Mouse (Mus musculus): Measurements from ENCODE around the gene Ccdc124. TPM values are rescaled to one million over a fixed set of nuclear protein-coding genes. Genes with fewer than 3 reads are reported as not detected.
A peak's percentile ranks its signal among the peaks of the same experiment; 100 is the strongest.

Gene Ccdc124
- total and polyA plus RNA-seq, 2 experiments: 22.1 to 34.4 TPM

DNA sequence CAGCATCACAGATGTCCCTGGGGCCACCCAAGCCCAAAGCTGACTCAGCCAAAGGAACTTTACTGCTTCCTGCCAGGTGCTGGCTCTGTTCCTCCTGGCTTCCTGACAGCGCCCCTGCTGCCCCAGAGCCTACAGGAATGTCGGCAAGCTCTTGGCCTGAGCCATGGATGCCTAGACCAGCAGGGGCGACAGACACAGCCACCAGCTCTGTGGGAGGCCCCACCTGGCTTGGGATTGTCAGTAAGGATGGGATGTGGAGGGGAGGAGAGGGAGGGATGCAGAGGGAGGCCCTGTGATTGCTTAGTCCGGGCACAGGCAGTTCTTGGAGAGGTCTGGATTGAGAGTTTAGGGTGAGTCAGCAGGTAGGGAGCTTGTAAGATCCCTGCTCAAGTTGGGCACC lies 6.4 kb upstream of the Ccdc124 start:
- H3K9ac ChIP-seq (ENCODE audit: low read depth, low read length): no peak overlapping the region
- no peaks in the 10 kb centered on the region for H3K36me3 ChIP-seq (ENCODE audit: control insufficient read depth, insufficient read depth, low read length)
- no peaks in the 10 kb centered on the region for H3K27me3 ChIP-seq (ENCODE audit: control insufficient read depth, insufficient read depth, low read length)
- H3K27ac ChIP-seq (replicated peaks; ENCODE audit: insufficient read depth, low read depth, low read length): no peak overlapping the region
- WGBS: 22% methylated on average over 4 of the region's 4 CpGs
- no peak for TF ChIP-seq POLR2A (IDR thresholded peaks at IDR 0.05; ENCODE audit: extremely low read depth, insufficient read depth, low read length)
- TF ChIP-seq CTCF (IDR thresholded peaks at IDR 0.05; ENCODE audit: low read depth, low read length): no peak
- H3K79me2 ChIP-seq (ENCODE audit: control insufficient read depth, insufficient read depth, low read length): no peaks in the 10 kb centered on the region
- H3K4me1 ChIP-seq (ENCODE audit: control insufficient read depth, insufficient read depth, low read length): no peaks in the 10 kb centered on the region
- no peak overlapping the region for H3K4me3 ChIP-seq (ENCODE audit: insufficient read depth, low read depth, low read length)
- DNase-seq (ENCODE audit: extremely low read depth, low read depth, low spot score): no peak

GRCm38 (mm10) chr8:70879500-70879899 lies 5.8 kb upstream of the Ccdc124 start:
- 80% methylated on average over 4 of the region's 4 CpGs for WGBS
- Histone ChIP-seq H3K4me3 (ENCODE audit: insufficient read depth, low read depth, low read length) (no peak overlapping the region), H3K9ac (ENCODE audit: low read depth, low read length) (no peak overlapping the region), H3K36me3 (ENCODE audit: control insufficient read depth, insufficient read depth, low read length) (no peaks in the 10 kb centered on the region), H3K27ac (replicated peaks; ENCODE audit: insufficient read depth, low read depth, low read length) (no peak overlapping the region), H3K4me1 (ENCODE audit: control insufficient read depth, insufficient read depth, low read length) (no peaks in the 10 kb centered on the region), H3K79me2 (ENCODE audit: control insufficient read depth, insufficient read depth, low read length) (no peaks in the 10 kb centered on the region), H3K27me3 (ENCODE audit: control insufficient read depth, insufficient read depth, low read length) (no peaks in the 10 kb centered on the region)
- no peak for TF ChIP-seq POLR2A (IDR thresholded peaks at IDR 0.05; ENCODE audit: extremely low read depth, insufficient read depth, low read length)
- TF ChIP-seq CTCF (IDR thresholded peaks at IDR 0.05; ENCODE audit: low read depth, low read length): no peak
- no peak for DNase-seq (ENCODE audit: extremely low read depth, low read depth, low spot score)

DNA sequence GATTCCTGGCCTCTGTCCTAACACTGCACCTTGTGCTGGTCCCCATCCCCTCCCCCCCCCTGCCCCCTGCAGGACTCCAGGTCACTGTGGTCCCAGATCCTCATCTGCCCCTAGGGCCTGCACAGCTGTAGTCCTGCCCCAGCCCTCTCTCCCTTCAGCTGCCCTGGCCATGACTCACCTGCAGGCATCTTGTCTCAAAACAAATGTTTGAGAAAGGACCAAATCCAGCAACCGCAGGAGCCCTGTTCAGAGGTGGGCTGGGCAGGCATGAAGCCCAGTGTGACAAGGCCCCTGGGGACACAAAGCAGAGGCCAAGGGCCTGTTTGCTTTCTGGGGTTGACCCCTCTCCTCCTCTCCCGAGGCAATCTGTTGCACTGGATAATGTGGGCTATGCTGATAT lies 4.4 kb upstream of the Ccdc124 start:
- H3K36me3 ChIP-seq (ENCODE audit: control insufficient read depth, insufficient read depth, low read length): no peaks in the 10 kb centered on the region
- no peak for DNase-seq (ENCODE audit: extremely low read depth, low read depth, low spot score)
- no peaks in the 10 kb centered on the region for H3K27me3 ChIP-seq (ENCODE audit: control insufficient read depth, insufficient read depth, low read length)
- H3K27ac ChIP-seq (replicated peaks; ENCODE audit: insufficient read depth, low read depth, low read length): no peak overlapping the region
- no peak overlapping the region for H3K4me3 ChIP-seq (ENCODE audit: insufficient read depth, low read depth, low read length)
- no peaks in the 10 kb centered on the region for H3K79me2 ChIP-seq (ENCODE audit: control insufficient read depth, insufficient read depth, low read length)
- 41% methylated on average over 2 of the region's 2 CpGs for WGBS
- no peak for TF ChIP-seq POLR2A (IDR thresholded peaks at IDR 0.05; ENCODE audit: extremely low read depth, insufficient read depth, low read length)
- TF ChIP-seq CTCF (IDR thresholded peaks at IDR 0.05; ENCODE audit: low read depth, low read length): no peak
- no peak overlapping the region for H3K9ac ChIP-seq (ENCODE audit: low read depth, low read length)
- H3K4me1 ChIP-seq (ENCODE audit: control insufficient read depth, insufficient read depth, low read length): no peaks in the 10 kb centered on the region

- 61% methylated on average over 4 of the region's 4 CpGs for WGBS
- no peak for DNase-seq (ENCODE audit: extremely low read depth, low read depth, low spot score)
- Histone ChIP-seq H3K4me1 (ENCODE audit: control insufficient read depth, insufficient read depth, low read length) (0 out of 2 replicates have a peak, but pooled peaks cover 2% of the 10 kb centered on the region), H3K9ac (ENCODE audit: low read depth, low read length) (no peak overlapping the region), H3K27ac (replicated peaks; ENCODE audit: insufficient read depth, low read depth, low read length) (no peak overlapping the region), H3K79me2 (ENCODE audit: control insufficient read depth, insufficient read depth, low read length) (no peaks in the 10 kb centered on the region), H3K4me3 (ENCODE audit: insufficient read depth, low read depth, low read length) (no peak overlapping the region), H3K36me3 (ENCODE audit: control insufficient read depth, insufficient read depth, low read length) (no peaks in the 10 kb centered on the region), H3K27me3 (ENCODE audit: control insufficient read depth, insufficient read depth, low read length) (no peaks in the 10 kb centered on the region)
- TF ChIP-seq CTCF (IDR thresholded peaks at IDR 0.05; ENCODE audit: low read depth, low read length) (no peak), POLR2A (IDR thresholded peaks at IDR 0.05; ENCODE audit: extremely low read depth, insufficient read depth, low read length) (no peak)
Observed at GRCm38 (mm10) chr8:70876382-70876781, 2.6 kb upstream of the Ccdc124 start.

DNA sequence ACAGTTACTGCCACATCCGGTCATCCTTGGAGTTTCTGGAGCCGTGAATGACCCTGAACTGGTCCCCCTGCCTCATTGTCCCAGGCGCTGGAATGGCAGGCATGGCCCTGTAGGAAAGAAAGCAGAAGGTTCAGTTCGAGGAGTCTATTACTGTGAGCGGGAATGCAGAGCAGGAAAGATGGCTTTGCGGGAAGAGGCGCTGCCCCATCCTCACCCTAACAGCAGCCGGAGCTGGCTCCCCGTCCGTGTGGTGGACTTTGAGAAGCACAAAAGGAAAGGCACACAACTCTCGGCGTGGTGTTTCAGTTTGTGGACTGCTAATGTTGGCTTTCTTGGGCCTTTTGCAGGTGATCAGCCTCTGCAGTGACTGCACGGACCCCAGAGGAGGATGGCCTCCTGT lies 706 bp upstream of the Ccdc124 start:
- Histone ChIP-seq H3K27ac (replicated peaks; ENCODE audit: insufficient read depth, low read depth, low read length) (no peak overlapping the region), H3K4me3 (ENCODE audit: insufficient read depth, low read depth, low read length) (no peak overlapping the region), H3K4me1 (ENCODE audit: control insufficient read depth, insufficient read depth, low read length) (0 out of 2 replicates have a peak, but pooled peaks cover 2% of the 10 kb centered on the region), H3K79me2 (ENCODE audit: control insufficient read depth, insufficient read depth, low read length) (no peaks in the 10 kb centered on the region), H3K36me3 (ENCODE audit: control insufficient read depth, insufficient read depth, low read length) (no peaks in the 10 kb centered on the region), H3K9ac (ENCODE audit: low read depth, low read length) (no peak overlapping the region), H3K27me3 (ENCODE audit: control insufficient read depth, insufficient read depth, low read length) (no peaks in the 10 kb centered on the region)
- no peak for DNase-seq (ENCODE audit: extremely low read depth, low read depth, low spot score)
- TF ChIP-seq CTCF (IDR thresholded peaks at IDR 0.05; ENCODE audit: low read depth, low read length) (no peak), POLR2A (IDR thresholded peaks at IDR 0.05; ENCODE audit: extremely low read depth, insufficient read depth, low read length) (no peak)
- WGBS: 96% methylated on average over 13 of the region's 13 CpGs

DNA sequence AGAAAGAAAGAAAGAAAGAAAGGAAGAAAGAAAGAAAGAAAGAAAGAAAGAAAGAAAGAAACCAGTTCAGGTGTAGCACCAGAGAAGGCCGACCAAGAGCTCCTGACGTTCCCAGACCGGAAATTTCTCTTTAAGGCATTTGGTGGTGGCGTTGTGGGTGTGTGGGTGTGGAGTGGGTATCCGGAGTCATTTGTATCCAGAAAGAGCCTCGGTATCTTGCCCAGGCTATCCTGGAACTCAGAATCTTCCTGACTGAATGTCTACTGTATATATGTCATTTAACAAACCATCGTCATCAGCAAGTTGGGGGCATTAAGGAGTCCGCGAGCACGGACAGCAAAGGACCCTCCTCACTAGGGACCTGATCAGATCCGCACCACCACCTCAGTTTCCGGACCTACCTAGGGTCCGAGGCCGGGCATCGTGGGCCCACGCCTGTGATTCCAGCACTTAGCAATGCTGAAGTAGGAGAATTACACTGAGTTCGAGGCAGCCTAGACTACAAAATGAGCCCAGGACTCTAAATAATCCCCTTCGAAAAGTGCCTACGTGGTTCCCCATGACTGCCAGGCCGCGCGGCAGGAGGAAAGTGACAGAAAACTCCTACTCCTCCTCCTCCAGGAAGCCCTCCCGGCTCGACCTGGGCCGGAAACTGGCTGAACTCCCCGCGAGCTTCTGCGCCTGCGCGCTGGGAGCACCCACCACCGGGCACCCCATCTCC lies 932 bp downstream of the Ccdc124 start:
- Histone ChIP-seq H3K4me1 (ENCODE audit: control insufficient read depth, insufficient read depth, low read length) (0 out of 2 replicates have a peak, but pooled peaks cover 2% of the 10 kb centered on the region), H3K9ac (ENCODE audit: low read depth, low read length) (peak overlapping the region; percentile 82), H3K36me3 (ENCODE audit: control insufficient read depth, insufficient read depth, low read length) (no peaks in the 10 kb centered on the region), H3K79me2 (ENCODE audit: control insufficient read depth, insufficient read depth, low read length) (no peaks in the 10 kb centered on the region), H3K27ac (replicated peaks; ENCODE audit: insufficient read depth, low read depth, low read length) (no peak overlapping the region; the same call in 1 of the 2 replicates), H3K27me3 (ENCODE audit: control insufficient read depth, insufficient read depth, low read length) (no peaks in the 10 kb centered on the region), H3K4me3 (ENCODE audit: insufficient read depth, low read depth, low read length) (peak overlapping the region; percentile 78)
- DNase-seq (ENCODE audit: extremely low read depth, low read depth, low spot score): peak; percentile 34
- TF ChIP-seq CTCF (IDR thresholded peaks at IDR 0.05; ENCODE audit: low read depth, low read length): no peak
- no peak for TF ChIP-seq POLR2A (IDR thresholded peaks at IDR 0.05; ENCODE audit: extremely low read depth, insufficient read depth, low read length)
- WGBS: 4% methylated on average over 31 of the region's 31 CpGs

Measured in liver, adult 2 months (tissue).